Mouse (Mus musculus) hindbrain, postnatal 0 days (tissue): ENCODE measurements around the gene Dhx9. TPM values are rescaled to one million over a fixed set of nuclear protein-coding genes. Genes with fewer than 3 reads are reported as not detected.

Experiments used
- ATAC-seq: fragments of 200-750 bp; cut with Nextera tagmentation; 2 replicates; pipeline ENCODE4 v1.8.0; 2017; ENCODE audit warnings: mild to moderate bottlenecking, moderate TSS enrichment, moderate library complexity
- DNase-seq: peaks from one replicate; pipeline ENCODE4 v3.0.0-alpha.2; 2015; ENCODE audit warnings: low spot score
- H3K27ac ChIP-seq: fragments of 300-500 bp; sonication (generic); 2 replicates; pipeline ENCODE4 v1.5.1; 2014; ENCODE audit warnings: mild to moderate bottlenecking
- H3K27me3 ChIP-seq: fragments of 300-500 bp; sonication (generic); 2 replicates; pipeline ENCODE4 v1.6.1; 2014; ENCODE audit warnings: low read length, mixed read lengths; ENCODE audit not compliant: insufficient read depth
- H3K36me3 ChIP-seq: fragments of 300-500 bp; sonication (generic); 2 replicates; pipeline ENCODE4 v1.6.1; 2014; ENCODE audit warnings: low read length, mixed read lengths; ENCODE audit not compliant: insufficient read depth
- H3K4me1 ChIP-seq: fragments of 300-500 bp; sonication (generic); 2 replicates; pipeline ENCODE4 v1.6.1; 2014; ENCODE audit warnings: antibody characterized with exemption, low read length, mixed read lengths; ENCODE audit not compliant: insufficient read depth
- H3K4me2 ChIP-seq: fragments of 300-500 bp; sonication (generic); 2 replicates; pipeline ENCODE4 v1.6.1; 2014; ENCODE audit warnings: low read depth, mild to moderate bottlenecking, low read length, moderate library complexity, mixed read lengths
- H3K4me3 ChIP-seq: fragments of 300-500 bp; sonication (generic); 2 replicates; pipeline ENCODE4 v1.5.1; 2014; ENCODE audit warnings: low read length
- H3K9ac ChIP-seq: fragments of 300-500 bp; sonication (generic); replicated peaks from 2 replicates; pipeline ENCODE4 v1.6.1; 2014; ENCODE audit warnings: mild to moderate bottlenecking, low read length, moderate library complexity, mixed read lengths
- H3K9me3 ChIP-seq: fragments of 300-500 bp; sonication (generic); 2 replicates; pipeline ENCODE4 v1.6.1; 2016; ENCODE audit warnings: low read length, mixed read lengths
- CTCF ChIP-seq: IDR thresholded peaks from 2 replicates; pipeline ENCODE4 v1.5.1; 2016; ENCODE audit warnings: antibody characterized with exemption, control low read depth, low read depth
- WGBS: fragments of 180-500 bp; shearing (Covaris S2); extraction: QIAGEN DNeasy Blood & Tissue Kit; methylation state at CpG from one replicate; pipeline ENCODE4 v1.1.7; 2014; 5-methylcytosine and 5-hydroxymethylcytosine counted together
- polyA plus RNA-seq: library from polyadenylated mRNA; unstranded; fragments of >200 nt; fragmentation: Nextera tagmentation; extraction: Ambion mirVana; gene quantifications from 2 replicates; pipeline ENCODE4 v1.2.1, GENCODE M21; 2015
- total RNA-seq: library from RNA; depleted of rRNA; stranded (reverse); fragments of >200 nt; gene quantifications from 2 replicates; pipeline ENCODE4 v1.2.3, GENCODE M21; 2014

Dhx9 gene
- total and polyA plus RNA-seq, 2 experiments from 2014 or later: 36.8 to 57.3 TPM

DNA sequence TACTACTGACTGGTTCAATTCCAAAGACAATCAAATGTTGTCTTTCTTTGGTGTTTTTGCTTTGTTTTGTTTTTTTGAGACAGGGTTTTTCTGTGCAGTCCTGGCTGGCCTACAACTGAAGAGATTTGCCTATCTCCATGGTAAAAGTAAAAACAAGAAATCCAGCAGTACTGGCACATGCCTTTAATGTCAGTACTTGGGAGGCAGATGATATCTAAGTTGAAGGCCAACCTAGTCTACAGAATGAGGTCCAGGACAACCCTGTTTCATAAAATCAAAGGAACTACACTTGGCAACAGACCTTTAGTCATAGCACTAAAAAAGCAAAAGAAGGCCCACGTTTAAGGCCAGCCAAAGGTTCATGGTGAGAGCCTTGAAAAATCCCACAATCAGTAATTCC is 25.7 kb downstream of the Dhx9 start:
- 90% methylated on average over 1 of the region's 1 CpGs for WGBS
- Histone ChIP-seq H3K27ac (no peak overlapping the region), H3K9me3 (no peaks in the 10 kb centered on the region), H3K4me1 (no peaks in the 10 kb centered on the region), H3K4me2 (no peak overlapping the region), H3K4me3 (no peak overlapping the region), H3K36me3 (peaks cover 50% of the 10 kb centered on the region), H3K27me3 (no peaks in the 10 kb centered on the region), H3K9ac (no peak overlapping the region)
- DNase-seq: no peak
- no peak for ATAC-seq
- no peak for TF ChIP-seq CTCF

DNA sequence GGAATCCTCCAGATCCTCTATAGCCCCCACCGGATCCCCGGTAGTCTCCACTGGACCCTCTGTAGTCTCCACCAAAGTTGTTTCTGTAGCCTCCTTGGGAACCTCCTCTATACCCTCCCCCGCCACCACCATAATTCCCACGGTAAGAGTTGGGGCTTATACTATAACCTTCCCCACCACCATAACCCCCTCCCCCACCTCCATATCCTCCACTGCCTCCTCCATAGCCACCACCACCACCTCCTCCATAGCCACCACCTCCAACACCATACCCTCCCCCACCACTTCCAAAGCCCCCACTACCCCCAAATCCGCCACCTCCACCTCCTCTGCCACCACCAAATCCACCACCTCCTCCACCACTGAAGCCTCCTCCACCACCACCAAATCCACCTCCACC is 31.3 kb downstream of the Dhx9 start:
- H3K4me1 ChIP-seq: no peaks in the 10 kb centered on the region
- TF ChIP-seq CTCF: no peak
- DNase-seq (no peak), ATAC-seq (peak; percentile 30)
- H3K27ac ChIP-seq: no peak overlapping the region
- H3K4me2 ChIP-seq: no peak overlapping the region
- H3K36me3 ChIP-seq: peaks cover 32% of the 10 kb centered on the region
- no peak overlapping the region for H3K4me3 ChIP-seq
- no peaks in the 10 kb centered on the region for H3K9me3 ChIP-seq
- 84% methylated on average over 5 of the region's 5 CpGs for WGBS
- no peaks in the 10 kb centered on the region for H3K27me3 ChIP-seq
- no peak overlapping the region for H3K9ac ChIP-seq

DNA sequence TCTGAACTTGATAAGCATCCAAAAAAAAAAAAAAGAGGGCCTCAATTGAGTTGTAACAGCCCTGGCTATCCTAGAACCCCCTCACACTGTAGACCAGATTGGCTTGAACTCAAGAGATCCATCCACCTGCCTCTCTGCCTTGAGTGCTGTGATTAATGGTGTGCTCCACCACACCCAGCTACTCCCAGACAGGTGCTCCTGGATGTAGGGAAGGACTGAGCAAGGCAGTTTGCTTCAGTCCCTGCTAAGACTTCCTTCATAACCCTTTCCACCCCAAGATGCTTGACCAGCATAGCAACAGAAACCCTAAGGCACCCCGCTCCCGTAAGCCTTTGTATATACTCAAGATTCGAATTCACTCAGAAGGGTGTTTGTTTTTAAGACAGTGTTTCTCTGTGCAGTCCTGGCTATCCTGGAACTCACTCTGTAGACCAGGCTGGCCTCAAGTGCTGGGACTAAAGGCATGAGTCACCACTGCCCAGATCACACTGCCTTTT is 34.3 kb downstream of the Dhx9 start:
- H3K27ac ChIP-seq: no peak overlapping the region
- DNase-seq: no peak
- peaks cover 14% of the 10 kb centered on the region; the same call in 1 of the 2 replicates for H3K36me3 ChIP-seq
- H3K9ac ChIP-seq: no peak overlapping the region
- WGBS: 88% methylated on average over 3 of the region's 3 CpGs
- no peaks in the 10 kb centered on the region for H3K4me1 ChIP-seq
- no peaks in the 10 kb centered on the region for H3K9me3 ChIP-seq
- ATAC-seq: 0 out of 2 replicates have a peak, but pooled peaks have one; percentile 18
- TF ChIP-seq CTCF: no peak
- no peak overlapping the region for H3K4me2 ChIP-seq
- no peak overlapping the region for H3K4me3 ChIP-seq
- H3K27me3 ChIP-seq: no peaks in the 10 kb centered on the region

DNA sequence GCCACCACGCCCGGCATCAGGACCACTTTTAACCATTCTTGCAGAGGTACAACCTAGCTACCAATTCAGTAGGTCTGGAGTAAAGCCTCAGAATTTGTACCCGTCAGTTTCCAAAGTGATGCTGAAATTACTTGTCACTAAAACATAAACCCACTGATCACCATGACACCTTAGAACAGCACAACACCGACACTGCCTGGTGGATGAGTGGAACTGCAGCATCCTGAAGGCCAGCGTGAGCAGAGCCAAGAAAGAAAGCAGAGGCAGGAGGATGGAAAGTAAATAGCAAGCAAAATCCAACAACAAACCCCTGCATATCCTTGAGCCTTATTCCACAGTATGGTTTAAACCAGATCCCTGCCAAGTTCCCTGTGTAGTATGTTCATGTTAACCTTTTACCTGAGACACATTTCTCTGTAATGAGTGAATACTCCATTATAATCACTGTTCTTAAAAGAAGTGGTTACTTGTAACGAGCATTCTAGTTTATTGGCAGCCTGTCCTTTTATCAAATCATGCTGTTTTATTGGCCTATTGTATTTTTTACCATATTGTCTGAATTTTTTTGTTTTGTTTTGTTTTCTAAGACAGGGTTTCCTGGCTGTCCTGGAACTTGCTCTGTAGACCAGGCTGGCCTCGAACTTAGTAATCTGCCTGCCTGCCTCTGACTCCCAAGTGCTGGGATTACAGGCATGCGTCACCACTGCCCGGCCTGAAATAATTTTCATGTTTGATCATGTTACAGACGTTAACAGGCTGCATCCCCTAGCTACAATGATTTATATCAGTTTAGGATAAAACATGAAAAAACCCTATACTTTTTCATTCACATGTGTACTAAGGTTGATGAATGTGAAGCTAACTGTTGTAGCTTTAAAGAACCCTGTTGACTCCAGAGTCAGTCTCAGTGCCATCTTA is 36.0 kb downstream of the Dhx9 start:
- ATAC-seq (peak; percentile 68; the same call in 1 of the 2 replicates), DNase-seq (peak; percentile 47)
- TF ChIP-seq CTCF: peak; percentile 74
- no peak overlapping the region for H3K9ac ChIP-seq
- H3K4me2 ChIP-seq: no peak overlapping the region
- 76% methylated on average over 10 of the region's 10 CpGs for WGBS
- no peaks in the 10 kb centered on the region for H3K4me1 ChIP-seq
- no peak overlapping the region for H3K4me3 ChIP-seq
- H3K36me3 ChIP-seq: peaks cover 5% of the 10 kb centered on the region; the same call in 1 of the 2 replicates
- H3K9me3 ChIP-seq: no peaks in the 10 kb centered on the region
- no peak overlapping the region for H3K27ac ChIP-seq
- no peaks in the 10 kb centered on the region for H3K27me3 ChIP-seq

DNA sequence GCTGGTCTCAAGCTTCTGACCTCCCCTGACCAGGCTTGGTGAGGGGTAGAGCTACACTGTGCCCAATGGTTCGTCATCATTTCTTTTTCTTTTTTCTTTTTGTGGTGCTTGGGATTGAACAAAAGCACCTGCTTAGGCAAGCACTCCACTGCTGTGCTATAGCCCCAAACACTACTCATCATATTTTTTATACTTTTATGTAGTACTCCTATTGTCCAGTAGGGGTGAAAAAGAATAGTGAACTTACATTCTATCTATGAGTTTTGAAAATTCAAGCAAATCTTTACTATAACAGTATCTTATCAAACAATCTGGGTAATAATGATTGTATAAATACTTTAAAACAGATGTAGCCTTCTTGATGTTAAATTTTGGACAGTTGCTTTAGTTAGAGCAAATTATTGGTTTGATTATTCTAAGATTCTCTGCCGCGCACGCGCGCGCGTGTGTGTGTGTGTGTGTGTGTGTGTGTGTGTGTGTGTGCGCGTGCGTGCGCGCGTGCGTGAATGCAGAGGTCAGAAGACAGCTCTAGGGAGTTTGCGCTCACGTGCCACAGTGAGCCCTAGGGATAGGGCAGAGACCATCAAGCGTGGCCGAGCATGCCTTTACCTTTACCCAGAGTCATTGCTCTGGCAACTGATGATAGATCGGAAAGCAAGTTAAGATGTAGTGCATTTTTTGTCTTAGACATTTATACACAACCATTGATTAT is 41.2 kb downstream of the Dhx9 start:
- H3K4me2 ChIP-seq: no peak overlapping the region
- 97% methylated on average over 20 of the region's 20 CpGs for WGBS
- H3K36me3 ChIP-seq: no peaks in the 10 kb centered on the region
- ATAC-seq: peak; percentile 33; the same call in 1 of the 2 replicates
- H3K4me3 ChIP-seq: no peak overlapping the region
- no peaks in the 10 kb centered on the region for H3K27me3 ChIP-seq
- peak; percentile 26; the same call in 1 of the 2 replicates for TF ChIP-seq CTCF
- no peak overlapping the region for H3K9ac ChIP-seq
- no peak for DNase-seq
- no peaks in the 10 kb centered on the region for H3K9me3 ChIP-seq
- no peaks in the 10 kb centered on the region for H3K4me1 ChIP-seq
- H3K27ac ChIP-seq: no peak overlapping the region

DNA sequence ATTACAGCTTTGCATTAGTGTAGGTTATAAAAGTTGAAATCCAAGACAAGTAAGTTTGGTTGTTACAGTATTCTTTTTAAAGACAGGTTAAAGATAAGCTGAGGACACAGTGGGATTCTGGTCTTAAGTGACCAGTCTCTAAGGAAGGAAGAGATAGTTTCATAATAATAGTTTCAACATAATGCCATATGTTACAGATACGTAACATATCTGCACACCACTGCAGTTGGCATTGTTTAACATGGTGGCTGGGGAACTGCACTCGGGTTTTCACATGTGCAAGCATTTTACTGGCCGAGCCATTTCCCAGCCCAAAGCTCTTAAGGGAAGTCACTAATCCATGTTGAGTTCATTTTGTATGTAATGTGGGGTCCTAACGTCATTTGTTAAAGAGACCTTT is 43.8 kb downstream of the Dhx9 start:
- no peak overlapping the region for H3K27ac ChIP-seq
- H3K36me3 ChIP-seq: no peaks in the 10 kb centered on the region
- no peaks in the 10 kb centered on the region for H3K4me1 ChIP-seq
- H3K27me3 ChIP-seq: no peaks in the 10 kb centered on the region
- no peak for DNase-seq
- no peak for ATAC-seq
- no peak for TF ChIP-seq CTCF
- no peak overlapping the region for H3K4me2 ChIP-seq
- H3K9me3 ChIP-seq: no peaks in the 10 kb centered on the region
- 84% methylated on average over 4 of the region's 4 CpGs for WGBS
- no peak overlapping the region for H3K4me3 ChIP-seq
- no peak overlapping the region for H3K9ac ChIP-seq
